Mouse (Mus musculus) ES-Bruce4 (cell line): ENCODE data around the gene Cabcoco1.

Experiments used
- CTCF ChIP-seq: IDR thresholded peaks from one replicate; pipeline ENCODE4 v1.8.1; 2011; ENCODE audit warnings: low read depth, low read length
- EP300 ChIP-seq: IDR thresholded peaks from 2 replicates; pipeline ENCODE4 v1.6.1; 2011; ENCODE audit warnings: low read depth, low read length; ENCODE audit not compliant: insufficient read depth
- POLR2A ChIP-seq: IDR thresholded peaks from one replicate; pipeline ENCODE4 v1.8.1; 2011; ENCODE audit warnings: low read length; ENCODE audit not compliant: insufficient read depth

GRCm38 (mm10) chr10:68551316-68551715 is 9.6 kb upstream of the Cabcoco1 start:
- TF ChIP-seq CTCF (no peak), POLR2A (no peak), EP300 (no peak)
